Mouse (Mus musculus) bone marrow macrophage, adult 2 months (primary cell): ENCODE results near the gene Mcu.

Experiments used
- CTCF ChIP-seq: IDR thresholded peaks from 2 replicates; pipeline ENCODE4 v1.5.1; 2012; ENCODE audit warnings: low read depth, mild to moderate bottlenecking, low read length, moderate library complexity
- POLR2A ChIP-seq: IDR thresholded peaks from 2 replicates; pipeline ENCODE4 v1.6.1; 2012; ENCODE audit warnings: mild to moderate bottlenecking, low read depth, low read length, borderline replicate concordance

DNA sequence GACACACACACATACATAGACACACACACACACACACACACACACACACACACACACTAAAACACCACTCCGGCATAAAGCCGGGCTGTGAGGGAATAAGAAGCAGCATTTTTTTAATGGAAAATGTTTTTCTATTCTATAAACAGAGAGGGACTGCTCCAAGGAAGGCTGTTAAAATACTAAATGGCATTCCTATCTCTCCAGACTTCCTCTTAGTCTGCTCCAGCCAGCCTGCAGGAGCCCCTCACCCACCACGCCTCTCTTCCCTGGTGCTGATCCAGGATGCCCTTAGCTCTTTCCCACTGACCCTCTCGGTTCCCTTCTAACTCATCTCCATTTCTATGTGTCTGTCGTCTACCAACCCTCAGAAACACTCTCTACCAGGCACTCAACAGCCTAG, 44.5 kb downstream of the Mcu start:
- TF ChIP-seq POLR2A (no peak), CTCF (no peak)
